Mouse (Mus musculus): ENCODE measurements around the gene Gstp3. TPM values are rescaled to one million over a fixed set of nuclear protein-coding genes. Genes with fewer than 3 reads are reported as not detected.

The Gstp3 gene
- total RNA-seq, 1 experiment from 2014 or later: 23.6 TPM

- no peak for ATAC-seq (ENCODE audit: extremely low read depth, insufficient number of reproducible peaks, low FRiP score, poor library complexity, severe bottlenecking)
These were observed 44.6 kb downstream of the Gstp3 start for GRCm38 (mm10) chr19:4014802-4015201.

GRCm38 (mm10) chr19:4013066-4013465 lies 46.3 kb downstream of the Gstp3 start:
- no peak for ATAC-seq (ENCODE audit: extremely low read depth, insufficient number of reproducible peaks, low FRiP score, poor library complexity, severe bottlenecking)

DNA sequence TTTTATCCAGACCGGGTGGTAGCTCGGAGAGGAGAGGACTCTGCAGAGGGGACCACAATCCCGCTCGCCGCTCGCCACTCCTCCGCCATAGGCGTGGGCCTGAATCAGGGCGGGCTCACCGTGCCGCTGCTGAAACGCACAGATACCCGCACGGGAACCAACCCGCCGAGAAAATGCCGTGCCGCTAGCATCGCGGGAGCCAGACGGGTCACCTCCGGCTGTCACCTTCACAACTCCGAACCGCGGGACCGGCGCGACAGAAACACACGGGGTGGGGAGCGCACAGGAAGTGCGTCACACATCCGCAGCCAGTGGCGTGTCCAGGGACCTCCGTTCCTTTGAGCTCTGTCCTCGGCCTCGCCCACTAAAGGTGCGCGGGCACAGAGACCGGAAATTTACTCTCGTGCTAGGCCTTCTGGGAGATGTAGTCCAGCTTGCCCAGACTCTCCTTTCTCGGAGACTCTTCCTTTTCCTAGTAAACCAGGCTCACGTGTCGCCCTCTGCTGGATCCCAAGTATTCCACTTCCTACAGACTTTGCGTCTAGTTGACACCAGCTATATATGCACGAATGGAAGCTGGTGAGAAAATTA lies 46.8 kb downstream of the Gstp3 start, which contains the start of gene Ndufv1:
Ndufv1 (minus strand) TSS at position 375 of the 591 bp plus-strand sequence.
- peak; percentile 98 for ATAC-seq (ENCODE audit: extremely low read depth, insufficient number of reproducible peaks, low FRiP score, poor library complexity, severe bottlenecking)

DNA sequence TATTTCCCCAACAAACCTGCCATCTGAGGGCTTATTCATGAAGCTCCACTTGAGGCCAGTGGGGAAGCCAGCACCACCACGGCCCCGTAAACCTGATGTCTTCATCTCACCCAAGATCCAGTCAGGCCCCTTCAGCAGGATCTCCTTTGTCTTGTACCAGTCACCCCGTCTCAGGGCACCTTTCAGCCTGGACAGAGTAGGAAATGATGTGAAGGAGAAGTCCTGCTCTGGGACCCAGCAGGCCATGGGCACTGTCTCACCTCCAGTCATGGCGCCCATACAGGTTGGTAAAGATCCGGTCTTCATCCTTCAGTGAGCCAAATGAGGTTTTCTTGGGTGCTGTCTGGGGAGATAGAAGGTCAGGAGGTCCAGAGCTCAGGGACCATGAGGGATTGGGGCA lies 48.3 kb downstream of the Gstp3 start:
- ATAC-seq (ENCODE audit: extremely low read depth, insufficient number of reproducible peaks, low FRiP score, poor library complexity, severe bottlenecking): no peak

Other genes starting within 250 kb of the Gstp3 start
- gene Chka, start 207.8 kb downstream of the Gstp3 start, total RNA-seq (2017): 16.6 and 26.0 TPM in 2 replicates
- 158 and 167 TPM in 2 replicates for gene Tcirg1, start 152.4 kb downstream of the Gstp3 start, total RNA-seq (2017)
- gene Ndufs8, start 146.8 kb downstream of the Gstp3 start, total RNA-seq (2017): 34.7 and 40.1 TPM in 2 replicates
- gene Aldh3b1, start 129.8 kb downstream of the Gstp3 start, total RNA-seq (2017): 78.5 and 85.2 TPM in 2 replicates
- gene Unc93b1, start 124.4 kb downstream of the Gstp3 start, total RNA-seq (2017): 628 and 632 TPM in 2 replicates
- not detected in 2 replicates for gene Aldh3b3, start 100.9 kb downstream of the Gstp3 start, total RNA-seq (2017)
- 0.25 TPM in 1 of 2 replicates, not detected in the other for gene Aldh3b2, start 87.2 kb downstream of the Gstp3 start, total RNA-seq (2017)
- gene Acy3, start 73.0 kb downstream of the Gstp3 start, total RNA-seq (2017): not detected in 2 replicates
- gene Tbx10, start 66.8 kb downstream of the Gstp3 start, total RNA-seq (2017): not detected in 2 replicates
- gene Nudt8, start 59.0 kb downstream of the Gstp3 start, total RNA-seq (2017): 7.0 and 15.5 TPM in 2 replicates
- 6.2 and 7.5 TPM in 2 replicates for gene Gm49405, start 58.9 kb downstream of the Gstp3 start, total RNA-seq (2017)
- 4.0 and 7.2 TPM in 2 replicates for gene Doc2g, start 56.3 kb downstream of the Gstp3 start, total RNA-seq (2017)
- gene Ndufv1, start 46.8 kb downstream of the Gstp3 start, total RNA-seq (2017): 63.9 and 64.6 TPM in 2 replicates
- 53.2 and 68.1 TPM in 2 replicates for gene Gstp1, start 21.6 kb downstream of the Gstp3 start, total RNA-seq (2017)
- 1.4 TPM in 1 of 2 replicates, not detected in the other for gene Gstp2, start 13.5 kb downstream of the Gstp3 start, total RNA-seq (2017)
- not detected in 2 replicates for gene Cabp2, start 22.0 kb upstream of the Gstp3 start, total RNA-seq (2017)
- gene Cdk2ap2, start 37.6 kb upstream of the Gstp3 start, total RNA-seq (2017): 202 and 205 TPM in 2 replicates
- 115 and 132 TPM in 2 replicates for gene Pitpnm1, start 40.4 kb upstream of the Gstp3 start, total RNA-seq (2017)
- gene Aip, start 66.3 kb upstream of the Gstp3 start, total RNA-seq (2017): 53.9 and 61.6 TPM in 2 replicates
- 0.12 and 0.23 TPM in 2 replicates for gene Gpr152, start 80.2 kb upstream of the Gstp3 start, total RNA-seq (2017)
- gene Cabp4, start 84.5 kb upstream of the Gstp3 start, total RNA-seq (2017): 0.25 and 0.93 TPM in 2 replicates
- gene Coro1b, start 89.0 kb upstream of the Gstp3 start, total RNA-seq (2017): 134 and 152 TPM in 2 replicates
- gene Ptprcap, start 94.0 kb upstream of the Gstp3 start, total RNA-seq (2017): 227 and 252 TPM in 2 replicates
- 34.0 and 45.2 TPM in 2 replicates for gene Rps6kb2, start 103.8 kb upstream of the Gstp3 start, total RNA-seq (2017)
- 95.9 and 99.3 TPM in 2 replicates for gene Carns1, start 115.9 kb upstream of the Gstp3 start, total RNA-seq (2017)
- gene Tbc1d10c, start 131.7 kb upstream of the Gstp3 start, total RNA-seq (2017): 231 and 269 TPM in 2 replicates
- gene Ppp1ca, start 132.5 kb upstream of the Gstp3 start, total RNA-seq (2017): 535 and 541 TPM in 2 replicates
- gene Rad9a, start 142.1 kb upstream of the Gstp3 start, total RNA-seq (2017): 35.1 and 44.3 TPM in 2 replicates
- gene Clcf1, start 154.7 kb upstream of the Gstp3 start, total RNA-seq (2017): 52.0 and 61.9 TPM in 2 replicates
- gene AC109138.7, start 154.8 kb upstream of the Gstp3 start, total RNA-seq (2017): not detected in 2 replicates
- gene Pold4, start 172.3 kb upstream of the Gstp3 start, total RNA-seq (2017): 228 and 251 TPM in 2 replicates
- gene Ssh3, start 209.6 kb upstream of the Gstp3 start, total RNA-seq (2017): 48.0 and 59.8 TPM in 2 replicates
- gene Ankrd13d, start 223.6 kb upstream of the Gstp3 start, total RNA-seq (2017): 36.3 and 49.8 TPM in 2 replicates
- 692 and 849 TPM in 2 replicates for gene Grk2, start 246.7 kb upstream of the Gstp3 start, total RNA-seq (2017)

Data from neutrophil, adult 5-6 weeks (primary cell).